Mouse (Mus musculus): ENCODE results near the gene 1700017B05Rik. TPM values are rescaled to one million over a fixed set of nuclear protein-coding genes. Genes with fewer than 3 reads are reported as not detected.

The 1700017B05Rik gene
- polyA plus RNA-seq, 1 experiment from 2014 or later = 18.1 TPM

Other genes starting within 250 kb of the 1700017B05Rik start
- 35.2 and 45.1 TPM in 2 replicates for gene Sin3a, start 190.6 kb downstream of the 1700017B05Rik start, polyA plus RNA-seq (2015; fragmentation: Nextera tagmentation; extraction: Ambion mirVana)
- 66.9 and 77.5 TPM in 2 replicates for gene Man2c1, start 131.9 kb downstream of the 1700017B05Rik start, polyA plus RNA-seq (2015; fragmentation: Nextera tagmentation; extraction: Ambion mirVana)
- 7.2 and 10.1 TPM in 2 replicates for gene Neil1, start 114.3 kb downstream of the 1700017B05Rik start, polyA plus RNA-seq (2015; fragmentation: Nextera tagmentation; extraction: Ambion mirVana)
- 91.8 and 97.7 TPM in 2 replicates for gene Commd4, start 104.3 kb downstream of the 1700017B05Rik start, polyA plus RNA-seq (2015; fragmentation: Nextera tagmentation; extraction: Ambion mirVana)
- gene Trcg1, start 26.1 kb downstream of the 1700017B05Rik start, polyA plus RNA-seq (2015; fragmentation: Nextera tagmentation; extraction: Ambion mirVana) = not detected in 2 replicates
- gene Ppcdc, start 177.5 kb upstream of the 1700017B05Rik start, polyA plus RNA-seq (2015; fragmentation: Nextera tagmentation; extraction: Ambion mirVana) = 27.9 and 30.0 TPM in 2 replicates
- 14.8 and 16.4 TPM in 2 replicates for gene Scamp5, start 205.4 kb upstream of the 1700017B05Rik start, polyA plus RNA-seq (2015; fragmentation: Nextera tagmentation; extraction: Ambion mirVana)
- gene Rpp25, start 241.4 kb upstream of the 1700017B05Rik start, polyA plus RNA-seq (2015; fragmentation: Nextera tagmentation; extraction: Ambion mirVana) = 0.61 and 1.3 TPM in 2 replicates